Mouse (Mus musculus) liver, postnatal 0 days (tissue): ENCODE measurements around the gene Gm10719.

Source experiments
- CTCF ChIP-seq: sonication (generic); IDR thresholded peaks from 2 replicates; pipeline ENCODE4 v1.5.1; 2016; ENCODE audit warnings: antibody characterized with exemption, low read depth
- EP300 ChIP-seq: IDR thresholded peaks from 2 replicates; pipeline ENCODE4 v1.6.1; 2016; ENCODE audit warnings: antibody characterized with exemption, low read depth, mild to moderate bottlenecking

- TF ChIP-seq CTCF (peak; percentile 12; the same call in 1 of the 2 replicates), EP300 (0 out of 2 replicates have a peak, but pooled peaks have one; percentile 8)
Measured at GRCm38 (mm10) chr9:3001948-3002659, 15.1 kb upstream of the Gm10719 start.
